Mouse (Mus musculus) midbrain, postnatal 0 days (tissue): Measurements from ENCODE around the gene Zc3h14. TPM values are rescaled to one million over a fixed set of nuclear protein-coding genes. Genes with fewer than 3 reads are reported as not detected.

Experiments used
- ATAC-seq: fragments of 200-750 bp; cut with Nextera tagmentation; 2 replicates; pipeline ENCODE4 v1.8.0; 2017; ENCODE audit warnings: moderate number of reproducible peaks, mild to moderate bottlenecking, moderate TSS enrichment, moderate library complexity; ENCODE audit not compliant: low FRiP score
- DNase-seq: peaks from one replicate; pipeline ENCODE4 v3.0.0-alpha.2; 2015; ENCODE audit warnings: low spot score
- H3K27ac ChIP-seq: fragments of 300-500 bp; sonication (generic); 2 replicates; pipeline ENCODE4 v1.5.1; 2014; ENCODE audit warnings: low read depth, mild to moderate bottlenecking, low read length, mixed read lengths
- H3K27me3 ChIP-seq: fragments of 300-500 bp; sonication (generic); 2 replicates; pipeline ENCODE4 v1.6.1; 2014; ENCODE audit warnings: low read length, control low read depth, mixed read lengths; ENCODE audit not compliant: insufficient read depth
- H3K36me3 ChIP-seq: fragments of 300-500 bp; sonication (generic); 2 replicates; pipeline ENCODE4 v1.6.1; 2014; ENCODE audit warnings: low read length, control low read depth, mixed read lengths; ENCODE audit not compliant: insufficient read depth
- H3K4me1 ChIP-seq: fragments of 300-500 bp; sonication (generic); 2 replicates; pipeline ENCODE4 v1.6.1; 2014; ENCODE audit warnings: mild to moderate bottlenecking, control low read depth, antibody characterized with exemption, low read length, mixed read lengths; ENCODE audit not compliant: insufficient read depth
- H3K4me2 ChIP-seq: fragments of 300-500 bp; sonication (generic); 2 replicates; pipeline ENCODE4 v1.6.1; 2014; ENCODE audit warnings: low read depth, mild to moderate bottlenecking, low read length, mixed read lengths; ENCODE audit not compliant: poor library complexity, severe bottlenecking
- H3K4me3 ChIP-seq: fragments of 300-500 bp; sonication (generic); 2 replicates; pipeline ENCODE4 v1.5.1; 2014; ENCODE audit warnings: low read depth, mild to moderate bottlenecking, low read length, moderate library complexity
- H3K9ac ChIP-seq: fragments of 300-500 bp; sonication (generic); replicated peaks from 2 replicates; pipeline ENCODE4 v1.6.1; 2014; ENCODE audit warnings: mild to moderate bottlenecking, low read length, moderate library complexity, mixed read lengths; ENCODE audit not compliant: poor library complexity, severe bottlenecking
- H3K9me3 ChIP-seq: fragments of 300-500 bp; sonication (generic); 2 replicates; pipeline ENCODE4 v1.6.1; 2016; ENCODE audit warnings: low read length, control low read depth
- CTCF ChIP-seq: IDR thresholded peaks from 2 replicates; pipeline ENCODE4 v1.5.1; 2016; ENCODE audit warnings: antibody characterized with exemption, mild to moderate bottlenecking
- WGBS: fragments of 180-500 bp; shearing (Covaris S2); extraction: QIAGEN DNeasy Blood & Tissue Kit; methylation state at CpG from one replicate; pipeline ENCODE4 v1.1.7; 2014; 5-methylcytosine and 5-hydroxymethylcytosine counted together
- polyA plus RNA-seq: library from polyadenylated mRNA; unstranded; fragments of >200 nt; fragmentation: Nextera tagmentation; extraction: Ambion mirVana; gene quantifications from 2 replicates; pipeline ENCODE4 v1.2.1, GENCODE M21; 2015
- total RNA-seq: library from RNA; depleted of rRNA; stranded (reverse); fragments of >200 nt; gene quantifications from 2 replicates; pipeline ENCODE4 v1.2.3, GENCODE M21; 2014

Gene Zc3h14
- total and polyA plus RNA-seq, 2 experiments from 2014 or later = 95.5 to 98.3 TPM

DNA sequence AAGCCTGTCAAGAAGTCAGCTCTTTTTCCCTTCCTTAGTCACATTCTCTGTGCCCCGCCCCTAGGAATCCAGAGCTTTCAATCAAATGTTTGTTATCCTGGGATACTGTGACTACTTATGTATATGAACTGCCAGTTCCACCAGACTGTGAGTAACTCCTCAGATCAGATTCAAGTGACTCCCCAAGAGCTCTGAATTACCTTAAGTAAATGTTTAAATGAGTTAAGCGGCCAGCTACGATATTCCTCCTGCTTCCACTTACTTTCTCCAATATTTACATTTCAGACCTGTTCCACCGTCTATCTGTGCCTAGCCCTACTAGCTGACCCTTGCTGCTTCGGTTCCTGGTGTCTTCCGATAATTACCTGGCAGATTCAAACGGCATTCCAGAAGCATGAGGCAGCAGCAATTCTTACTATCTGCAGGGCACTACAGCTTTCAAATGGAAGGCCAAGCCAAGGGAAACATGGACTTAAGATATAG lies 33.1 kb upstream of the Zc3h14 start:
- TF ChIP-seq CTCF = no peak
- ATAC-seq (no peak), DNase-seq (no peak)
- WGBS = 57% methylated on average over 7 of the region's 7 CpGs
- Histone ChIP-seq H3K27me3 (no peaks in the 10 kb centered on the region), H3K4me1 (no peaks in the 10 kb centered on the region), H3K27ac (no peak overlapping the region), H3K9me3 (no peaks in the 10 kb centered on the region), H3K36me3 (no peaks in the 10 kb centered on the region), H3K4me2 (no peak overlapping the region), H3K9ac (no peak overlapping the region), H3K4me3 (no peak overlapping the region)

DNA sequence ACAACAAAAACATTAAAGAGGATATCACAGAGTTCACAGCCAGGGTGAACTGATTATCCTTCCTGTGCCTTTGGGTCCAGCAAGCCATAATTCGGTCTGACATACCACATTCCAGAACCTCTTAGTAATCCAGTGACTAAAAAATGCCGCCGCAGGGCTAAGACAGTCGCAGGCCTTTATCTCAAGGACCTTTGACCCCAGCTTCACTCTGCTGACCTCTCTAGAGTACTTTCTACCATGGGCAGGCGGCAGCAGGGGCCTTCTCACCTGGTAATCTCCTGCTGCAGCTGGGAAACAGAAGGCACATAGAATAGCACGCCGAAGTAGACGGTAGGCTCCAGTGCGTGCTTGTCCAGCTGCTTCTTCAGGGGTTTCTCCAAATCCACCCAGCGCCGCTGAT lies 32.0 kb upstream of the Zc3h14 start:
- Histone ChIP-seq H3K4me1 (no peaks in the 10 kb centered on the region), H3K4me2 (no peak overlapping the region), H3K27ac (no peak overlapping the region), H3K9me3 (no peaks in the 10 kb centered on the region), H3K9ac (no peak overlapping the region), H3K4me3 (no peak overlapping the region), H3K36me3 (no peaks in the 10 kb centered on the region), H3K27me3 (no peaks in the 10 kb centered on the region)
- 26% methylated on average over 11 of the region's 11 CpGs for WGBS
- DNase-seq (no peak), ATAC-seq (no peak)
- TF ChIP-seq CTCF = no peak

DNA sequence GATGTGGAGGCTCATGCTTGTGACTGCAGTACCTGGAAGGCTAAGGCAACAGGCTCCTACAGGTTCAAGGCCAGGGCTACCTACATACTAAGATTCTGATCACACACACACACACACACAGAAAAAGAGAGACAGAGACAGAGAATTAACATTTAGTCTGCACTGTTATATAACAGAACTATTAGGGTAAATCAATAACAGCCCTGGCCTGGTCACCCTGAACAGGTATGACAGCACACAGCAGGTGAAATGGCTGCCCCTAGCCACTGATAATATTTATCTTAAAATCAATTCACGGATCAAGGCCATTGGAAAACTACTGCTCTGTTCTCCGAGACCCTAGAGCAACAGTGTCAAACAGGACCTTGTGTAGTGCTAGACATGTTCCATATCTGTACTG lies 30.6 kb upstream of the Zc3h14 start:
- no peak for TF ChIP-seq CTCF
- ATAC-seq (no peak), DNase-seq (no peak)
- no peak overlapping the region for H3K4me2 ChIP-seq
- H3K9ac ChIP-seq = no peak overlapping the region
- H3K27me3 ChIP-seq = no peaks in the 10 kb centered on the region
- no peak overlapping the region for H3K27ac ChIP-seq
- no peaks in the 10 kb centered on the region for H3K9me3 ChIP-seq
- no peaks in the 10 kb centered on the region for H3K36me3 ChIP-seq
- H3K4me1 ChIP-seq = no peaks in the 10 kb centered on the region
- H3K4me3 ChIP-seq = no peak overlapping the region
- 92% methylated on average over 2 of the region's 2 CpGs for WGBS

DNA sequence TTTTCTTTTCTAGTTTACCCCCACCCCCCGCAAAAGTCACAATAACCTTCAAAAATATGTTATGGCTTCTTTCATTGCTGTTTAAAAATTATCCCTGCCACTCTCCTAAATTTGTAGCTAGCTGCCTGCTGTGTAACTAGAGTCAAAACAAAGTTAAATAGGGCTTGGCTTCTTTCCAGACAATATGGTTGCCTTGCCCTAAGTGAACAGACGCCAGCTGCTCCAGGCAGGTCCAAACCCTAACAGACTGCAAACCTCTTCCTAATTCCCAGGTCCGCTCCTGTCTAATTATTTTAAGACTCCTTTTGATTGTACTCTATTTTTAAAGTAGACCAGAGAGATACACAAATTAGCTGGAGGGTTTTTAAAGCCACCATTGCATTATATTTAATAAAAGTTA lies 26.1 kb upstream of the Zc3h14 start:
- H3K9me3 ChIP-seq = no peaks in the 10 kb centered on the region
- no peak overlapping the region for H3K27ac ChIP-seq
- no peak overlapping the region for H3K4me2 ChIP-seq
- TF ChIP-seq CTCF = no peak
- no peak overlapping the region for H3K9ac ChIP-seq
- no peak overlapping the region for H3K4me3 ChIP-seq
- H3K27me3 ChIP-seq = no peaks in the 10 kb centered on the region
- WGBS = 57% methylated on average over 3 of the region's 3 CpGs
- no peak for ATAC-seq
- DNase-seq = peak; percentile 67
- no peaks in the 10 kb centered on the region for H3K4me1 ChIP-seq
- no peaks in the 10 kb centered on the region for H3K36me3 ChIP-seq

DNA sequence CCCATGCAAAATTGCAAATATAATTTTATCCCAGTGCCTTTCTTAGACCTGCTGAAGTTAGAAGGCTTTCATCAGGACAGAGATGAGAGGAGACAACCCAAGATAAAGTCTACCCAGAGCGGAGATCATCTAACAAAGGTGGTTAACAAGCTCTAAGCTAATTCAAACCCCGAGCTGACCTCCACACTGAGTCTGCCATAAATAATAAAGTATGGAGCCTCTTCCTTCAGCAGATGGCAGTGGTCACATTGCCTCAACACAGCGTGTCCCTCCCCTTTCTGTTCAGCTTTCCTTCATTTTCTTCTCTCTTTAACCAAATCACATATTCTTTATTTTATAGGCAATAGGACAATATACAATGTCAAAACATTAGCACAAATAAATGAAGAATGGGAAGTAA lies 25.7 kb upstream of the Zc3h14 start:
- no peak for TF ChIP-seq CTCF
- peak; percentile 12 for DNase-seq
- H3K4me2 ChIP-seq = no peak overlapping the region

DNA sequence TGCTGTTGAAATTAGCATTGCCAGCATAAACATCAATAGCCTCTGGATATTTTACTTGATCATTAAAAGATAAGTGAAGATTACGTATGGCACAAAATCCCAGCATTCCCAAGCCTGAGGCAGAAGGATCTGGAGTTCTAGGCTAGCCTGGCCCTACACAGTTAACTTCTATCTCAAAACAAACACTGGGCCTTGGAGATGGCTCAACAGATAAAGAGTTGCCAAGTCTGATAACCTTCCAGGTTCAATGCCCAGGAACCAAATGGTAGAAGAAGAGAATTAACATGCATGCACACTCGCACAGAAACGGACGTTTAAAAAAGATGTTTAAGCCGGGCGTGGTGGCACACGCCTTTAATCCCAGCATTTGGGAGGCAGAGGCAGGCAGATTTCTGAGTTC lies 22.5 kb upstream of the Zc3h14 start:
- no peaks in the 10 kb centered on the region for H3K36me3 ChIP-seq
- no peak overlapping the region for H3K9ac ChIP-seq
- H3K4me3 ChIP-seq = no peak overlapping the region
- no peaks in the 10 kb centered on the region for H3K27me3 ChIP-seq
- H3K27ac ChIP-seq = no peak overlapping the region
- no peaks in the 10 kb centered on the region for H3K9me3 ChIP-seq
- ATAC-seq (no peak), DNase-seq (no peak)
- TF ChIP-seq CTCF = no peak
- WGBS = 93% methylated on average over 7 of the region's 7 CpGs
- no peaks in the 10 kb centered on the region for H3K4me1 ChIP-seq
- no peak overlapping the region for H3K4me2 ChIP-seq

More for the DNA sequence above, 25.7 kb upstream of the Zc3h14 start:
- no peak for ATAC-seq
- no peaks in the 10 kb centered on the region for H3K27me3 ChIP-seq
- no peaks in the 10 kb centered on the region for H3K36me3 ChIP-seq
- 61% methylated on average over 3 of the region's 3 CpGs for WGBS
- no peak overlapping the region for H3K27ac ChIP-seq
- H3K4me3 ChIP-seq = no peak overlapping the region
- no peaks in the 10 kb centered on the region for H3K9me3 ChIP-seq
- H3K9ac ChIP-seq = no peak overlapping the region
- H3K4me1 ChIP-seq = no peaks in the 10 kb centered on the region
